Mouse (Mus musculus) cerebellum, postnatal 36 days (tissue): ENCODE measurements around the gene Dnajc4.

ENCODE experiments used
- DNase-seq, 2 experiments: peaks; one replicate each; pipeline ENCODE4 v3.0.0; 2021 to 2022; ENCODE audit warnings: mixed read lengths in 2 of 2

Dnajc4 gene

DNA sequence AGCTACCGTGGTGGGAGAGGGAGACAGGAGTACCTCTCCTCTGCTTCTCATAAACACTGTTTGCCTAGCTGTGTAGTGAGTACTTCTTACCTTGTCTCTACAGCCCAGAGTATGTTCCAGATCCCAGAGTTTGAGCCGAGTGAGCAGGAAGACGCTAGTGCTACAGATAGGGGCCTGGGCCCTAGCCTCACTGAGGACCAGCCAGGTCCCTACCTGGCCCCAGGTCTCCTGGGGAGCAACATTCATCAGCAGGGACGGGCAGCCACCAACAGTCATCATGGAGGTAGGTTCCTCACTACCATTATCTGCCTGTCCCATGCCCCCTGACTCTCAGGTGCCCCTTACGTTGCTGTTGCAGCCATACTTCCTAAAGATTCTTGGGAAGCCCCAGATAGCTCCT lies 49.6 kb downstream of the Dnajc4 start:
- no peak for DNase-seq

DNA sequence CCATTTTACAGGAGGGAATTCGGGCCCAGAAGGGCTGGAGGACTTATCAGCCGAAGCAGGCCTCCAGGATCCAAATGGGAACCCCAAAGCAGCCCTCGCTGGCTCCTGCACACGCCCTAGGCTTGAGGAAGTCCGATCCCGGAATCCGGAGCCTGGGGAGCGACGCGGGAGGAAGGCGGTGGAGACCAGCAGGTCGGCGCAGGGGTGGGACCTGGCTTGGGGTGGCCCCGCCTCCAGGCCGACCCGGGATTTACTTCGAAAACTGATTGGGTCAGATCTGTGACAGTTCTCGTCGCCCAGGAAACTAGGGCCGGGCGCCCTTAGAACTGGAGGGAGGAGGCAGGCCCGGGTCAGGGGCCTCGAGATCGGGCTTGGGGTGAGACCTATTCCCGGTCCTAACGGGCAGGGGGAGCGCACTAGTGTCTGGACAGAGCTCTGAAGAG lies 50.1 kb downstream of the Dnajc4 start, which contains the start of gene Gpr137:
Gene Gpr137 (minus strand): TSS at position 232 of the 443 bp plus-strand sequence.
- peak; percentile 90 to 94 for DNase-seq

DNA sequence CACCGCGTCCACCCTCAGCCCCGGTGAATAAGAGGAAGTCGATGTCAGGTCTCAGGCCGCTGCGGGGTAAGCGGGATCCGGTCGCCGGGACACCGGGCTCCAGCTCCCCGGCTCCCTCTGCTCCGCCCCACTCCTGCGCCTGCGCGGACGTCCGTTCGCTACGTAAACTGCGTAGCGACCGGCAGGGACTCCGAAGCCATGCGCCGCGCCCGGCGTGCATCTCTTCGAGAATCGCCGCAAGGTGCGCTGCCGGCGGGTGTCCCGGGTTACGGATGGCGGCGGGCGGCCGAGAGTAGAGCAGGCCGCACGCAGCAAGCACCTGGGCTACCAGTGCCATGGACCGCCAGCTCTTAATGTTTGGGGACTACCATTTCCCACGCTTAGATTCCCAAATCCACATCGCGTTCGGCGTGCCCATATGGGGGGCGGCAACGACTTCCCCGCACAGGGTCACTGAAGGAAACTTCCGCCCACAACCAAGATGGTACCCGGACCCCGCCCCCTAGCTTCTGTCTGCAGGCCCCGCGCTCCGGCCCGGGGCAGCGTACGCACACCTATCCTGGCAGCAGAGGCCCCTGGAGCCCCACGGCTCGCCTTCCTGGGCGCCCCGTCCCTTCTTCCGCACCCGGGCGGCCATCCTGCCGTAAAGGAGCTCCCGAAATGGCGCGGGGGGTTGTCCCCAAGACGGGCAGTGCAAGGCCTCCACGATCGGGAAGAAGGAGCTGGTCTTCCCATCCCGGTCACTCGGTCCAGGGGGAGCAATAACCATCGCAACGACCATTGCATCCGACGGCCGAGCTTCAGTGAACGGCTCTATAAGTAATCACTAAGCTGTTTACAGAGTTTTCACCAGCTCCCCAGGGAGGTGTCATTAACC lies 50.8 kb downstream of the Dnajc4 start, which contains the start of gene Bad:
Gene Bad (plus strand): TSS at position 490 of the 877 bp plus-strand sequence.
- peak; percentile 93 to 95 for DNase-seq

GRCm38 (mm10) chr19:6940396-6941351 lies 51.7 kb downstream of the Dnajc4 start:
- no peak for DNase-seq

DNA sequence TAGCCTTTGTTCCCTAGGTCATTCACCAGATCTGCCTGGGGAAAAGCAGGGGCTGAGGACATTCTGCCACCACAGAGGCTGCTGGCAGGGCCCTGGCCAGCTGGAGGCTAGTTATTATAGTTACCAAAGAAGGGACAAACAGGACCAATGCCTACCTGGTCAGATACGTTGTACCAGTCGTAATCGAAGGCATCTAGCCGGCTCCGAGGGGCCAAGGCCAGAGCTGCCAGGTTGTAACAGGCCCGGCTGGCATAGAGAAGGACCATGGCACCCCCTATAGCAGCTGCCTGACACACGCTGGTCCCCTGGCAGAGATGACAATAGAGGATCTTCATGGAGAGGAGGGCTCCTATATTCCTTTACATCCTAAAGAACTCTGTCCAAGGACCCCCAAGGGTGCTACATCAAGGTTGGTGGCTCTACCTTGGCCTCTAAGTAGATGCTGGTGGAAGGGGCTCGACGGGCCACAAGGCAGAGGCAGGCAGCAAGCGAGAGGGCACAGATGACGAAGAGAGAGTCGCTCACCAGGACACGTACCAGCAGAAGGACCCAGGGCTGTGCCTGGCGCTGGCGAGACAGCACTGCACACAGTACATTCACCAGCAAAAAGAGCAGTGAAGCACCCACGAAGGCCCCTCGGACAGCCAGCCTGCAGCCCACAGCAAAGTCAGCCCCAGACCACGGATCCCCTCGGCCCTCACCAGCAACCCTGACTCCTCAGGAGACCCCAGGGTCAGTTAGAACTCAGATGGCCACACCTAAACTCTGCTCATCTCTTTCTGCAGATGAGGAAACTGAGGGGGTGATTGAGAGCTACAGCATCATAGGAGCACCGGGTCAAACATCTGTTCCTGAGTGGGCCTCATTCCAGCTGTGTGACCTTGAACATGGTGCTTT lies 53.0 kb downstream of the Dnajc4 start:
- DNase-seq: no peak
